Mouse (Mus musculus): ENCODE results near the gene Zwilch. TPM values are rescaled to one million over a fixed set of nuclear protein-coding genes. Genes with fewer than 3 reads are reported as not detected.
A peak's percentile ranks its signal among the peaks of the same experiment; 100 is the strongest.
"Not testable (repeated sequence)": the region's sequence is repeated elsewhere in the genome, so short reads cannot be mapped to it uniquely, and the experiment has no call there.

The Zwilch gene
- 37.7 and 48.5 TPM in 2 replicates for total RNA-seq (2015)
- 134 and 155 TPM in 2 replicates for total RNA-seq (2017)

GRCm38 (mm10) chr9:64172816-64173665 lies at the start of gene Zwilch, which contains the start of gene Rpl4:
TSS of gene Zwilch (minus strand) at chr9:64173104.
TSS of gene Rpl4 (plus strand) at chr9:64173375.
- ATAC-seq (replicated peaks; ENCODE audit: poor library complexity), result peak; percentile 78

GRCm38 (mm10) chr9:64222098-64222497 lies 49.2 kb upstream of the Zwilch start:
- peak; percentile 68 for ATAC-seq (replicated peaks; ENCODE audit: poor library complexity)

GRCm38 (mm10) chr9:64221480-64221879 lies 48.6 kb upstream of the Zwilch start:
- ATAC-seq (replicated peaks; ENCODE audit: poor library complexity), result no peak

GRCm38 (mm10) chr9:64220603-64221002 lies 47.7 kb upstream of the Zwilch start:
- no peak for ATAC-seq (replicated peaks; ENCODE audit: poor library complexity)

GRCm38 (mm10) chr9:64219772-64220420 lies 47.0 kb upstream of the Zwilch start:
- ATAC-seq (replicated peaks; ENCODE audit: poor library complexity), result no peak

DNA sequence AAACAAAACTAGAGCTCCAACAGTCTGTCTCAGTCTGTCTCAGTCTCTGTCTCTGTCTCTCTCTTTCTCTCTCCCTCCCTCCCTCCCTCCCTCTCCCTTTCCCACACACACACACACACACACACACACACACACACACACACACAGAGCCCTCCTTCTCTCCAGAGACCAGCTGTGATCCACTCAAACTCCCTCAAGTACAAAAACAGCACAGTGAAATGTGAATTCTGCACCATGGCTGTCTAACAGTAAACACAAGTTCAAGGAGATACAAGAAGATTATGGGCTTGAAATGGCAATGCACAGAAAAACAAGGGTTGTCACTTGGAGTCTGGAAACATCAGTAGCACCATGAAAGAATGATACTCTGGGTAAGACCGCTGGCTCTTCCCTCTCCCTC lies 46.4 kb upstream of the Zwilch start:
- no peak for ATAC-seq (replicated peaks; ENCODE audit: poor library complexity)

DNA sequence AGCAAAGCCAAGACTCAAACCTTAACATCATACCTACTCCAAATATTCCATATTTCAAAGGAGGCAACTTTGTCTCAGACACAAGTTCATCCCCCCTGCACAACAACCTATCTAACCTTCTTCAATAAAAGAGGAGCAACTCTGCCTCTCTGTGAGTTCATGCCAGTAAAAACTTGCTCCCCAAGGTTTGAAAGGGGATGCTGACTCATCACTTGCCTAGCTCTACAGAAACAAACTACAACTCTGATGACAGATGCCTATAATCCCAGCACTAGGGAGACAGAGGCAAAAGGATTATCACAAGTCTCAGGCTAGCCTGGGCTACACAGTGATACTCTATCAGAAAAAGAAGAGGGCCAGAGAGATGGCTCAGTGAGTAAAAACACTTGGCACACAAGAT lies 45.0 kb upstream of the Zwilch start:
- no peak for ATAC-seq (replicated peaks; ENCODE audit: poor library complexity)

- ATAC-seq (replicated peaks; ENCODE audit: poor library complexity), result peak; percentile 48; the same call in 1 of the 2 replicates
Observed at GRCm38 (mm10) chr9:64216641-64217040, 43.7 kb upstream of the Zwilch start.

- no peak for ATAC-seq (replicated peaks; ENCODE audit: poor library complexity)
Observed at GRCm38 (mm10) chr9:64216090-64216489, 43.2 kb upstream of the Zwilch start.

GRCm38 (mm10) chr9:64214452-64214851 lies 41.5 kb upstream of the Zwilch start:
- ATAC-seq (replicated peaks; ENCODE audit: poor library complexity), result no peak

DNA sequence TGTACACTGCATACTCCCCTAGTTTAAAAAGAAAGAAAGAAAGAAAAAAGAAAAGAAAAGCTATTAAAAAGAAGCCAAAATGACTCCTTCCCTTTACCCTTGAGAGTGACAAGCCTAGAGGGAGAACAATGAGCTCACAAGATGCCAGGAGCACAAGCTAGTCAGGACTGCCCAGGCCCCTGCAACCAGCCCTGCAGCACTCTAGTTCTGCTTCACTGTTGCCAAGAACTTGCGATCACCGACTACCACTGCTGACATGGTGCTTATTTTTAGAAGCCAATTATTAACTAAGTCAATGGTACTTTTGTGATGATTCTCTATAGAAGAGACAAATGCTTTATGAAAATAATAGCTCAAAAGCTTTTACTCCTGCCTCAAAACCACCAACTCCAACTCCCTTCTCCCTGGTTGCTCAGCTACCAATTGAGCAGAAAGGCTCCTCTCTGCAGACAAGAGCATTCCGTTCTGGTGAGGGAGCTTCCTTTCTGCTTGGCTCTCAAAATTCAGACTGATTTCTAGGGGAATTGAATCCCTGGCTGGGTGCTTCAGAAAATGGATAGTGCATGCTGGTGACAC lies 34.7 kb upstream of the Zwilch start:
- ATAC-seq (replicated peaks; ENCODE audit: poor library complexity), result no peak

DNA sequence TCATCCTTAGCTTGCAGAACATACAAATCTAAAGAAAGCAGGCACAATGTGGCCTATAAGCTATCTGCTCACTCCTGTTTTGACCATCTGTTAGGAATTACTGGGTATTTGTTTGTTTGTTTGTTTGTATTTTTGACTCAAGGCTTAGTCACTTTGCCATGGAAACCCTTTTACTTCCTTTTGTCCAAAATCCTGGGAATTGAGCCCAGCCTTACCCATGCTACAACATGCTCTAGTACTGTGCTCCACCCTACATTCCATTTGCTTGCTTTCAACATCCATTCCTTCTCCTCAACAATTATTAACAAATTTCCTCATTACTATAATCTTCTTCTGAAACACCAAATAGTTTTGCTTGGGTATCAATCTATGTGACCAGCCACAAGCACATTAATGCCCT lies 30.0 kb upstream of the Zwilch start:
- no peak for ATAC-seq (replicated peaks; ENCODE audit: poor library complexity)

DNA sequence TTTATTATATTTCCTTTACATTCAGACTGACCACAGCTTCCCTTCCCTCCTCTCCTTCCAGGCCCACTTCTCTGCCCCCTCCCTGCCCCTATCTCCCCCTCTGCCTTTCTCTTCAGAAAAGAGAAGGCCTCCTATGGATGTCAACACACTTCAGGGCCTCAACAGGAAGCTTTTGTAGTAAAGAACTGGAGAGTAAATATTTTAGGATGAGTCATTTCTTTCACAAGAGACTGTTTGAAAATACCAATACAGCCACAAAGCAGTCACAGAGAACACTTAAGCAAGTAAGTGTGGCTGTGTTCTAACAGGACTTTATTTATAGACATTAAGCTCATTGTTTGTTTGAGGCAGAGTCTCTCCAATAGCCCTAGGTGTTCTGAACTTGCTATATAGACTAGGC lies 29.4 kb upstream of the Zwilch start:
- peak; percentile 79 for ATAC-seq (replicated peaks; ENCODE audit: poor library complexity)

DNA sequence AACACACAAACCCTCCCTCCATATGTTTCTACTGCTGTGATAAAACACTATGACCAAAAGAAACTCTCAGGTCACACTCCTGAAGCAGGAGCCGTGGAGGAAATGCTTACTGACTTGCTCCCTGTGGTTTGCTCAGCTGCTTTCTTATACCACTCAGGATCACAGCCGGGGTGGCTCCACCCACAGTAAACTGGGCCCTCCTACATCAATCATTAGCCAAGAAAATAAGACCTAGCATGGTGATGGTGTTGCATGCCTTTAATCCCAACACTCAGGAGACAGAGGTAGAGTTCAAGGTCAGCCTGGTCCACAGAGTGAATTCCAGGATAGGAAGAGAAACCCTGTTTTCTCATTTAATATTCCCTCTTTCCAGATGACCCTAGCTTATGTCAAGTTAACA lies 27.0 kb upstream of the Zwilch start:
- ATAC-seq (replicated peaks; ENCODE audit: poor library complexity), result no peak

GRCm38 (mm10) chr9:64198763-64199418 lies 26.0 kb upstream of the Zwilch start:
- ATAC-seq (replicated peaks; ENCODE audit: poor library complexity), result not testable (repeated sequence)

DNA sequence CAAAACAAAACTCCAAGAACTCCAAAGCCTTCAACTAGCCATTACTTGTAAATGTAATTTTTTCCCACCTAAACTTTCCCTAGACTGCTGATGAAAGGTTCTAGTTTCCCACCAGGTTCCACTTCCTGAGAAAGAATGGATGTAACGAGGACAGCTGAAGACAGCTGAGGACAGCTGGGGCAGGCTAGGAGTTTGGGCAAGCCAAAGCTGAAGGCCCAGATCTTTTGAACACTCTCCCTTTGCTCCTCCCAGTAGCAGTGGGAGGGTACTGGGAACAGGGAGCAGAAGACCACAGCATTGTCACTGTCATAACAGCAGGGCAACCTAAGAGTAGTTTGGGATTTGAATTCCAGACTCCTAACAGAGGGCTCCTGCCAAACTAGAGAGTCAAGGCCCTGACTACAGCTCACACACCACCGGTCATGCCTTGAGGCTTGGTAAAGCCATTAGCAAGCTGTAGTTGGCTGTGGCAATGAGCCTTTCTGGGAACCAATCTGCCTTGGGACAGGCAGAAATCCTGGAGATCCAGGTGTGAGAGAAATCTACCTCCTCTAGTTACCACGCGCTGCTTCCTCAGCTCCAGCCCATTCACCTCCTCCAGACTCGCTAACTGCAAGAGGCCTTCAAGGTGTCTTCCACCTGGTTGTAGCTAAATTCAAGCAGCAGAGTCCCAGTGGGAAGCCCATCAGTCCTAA lies 25.3 kb upstream of the Zwilch start:
- no peak for ATAC-seq (replicated peaks; ENCODE audit: poor library complexity)

GRCm38 (mm10) chr9:64197524-64197923 lies 24.6 kb upstream of the Zwilch start:
- no peak for ATAC-seq (replicated peaks; ENCODE audit: poor library complexity)

- no peak for ATAC-seq (replicated peaks; ENCODE audit: poor library complexity)
Observed at GRCm38 (mm10) chr9:64195554-64195953, 22.6 kb upstream of the Zwilch start.

DNA sequence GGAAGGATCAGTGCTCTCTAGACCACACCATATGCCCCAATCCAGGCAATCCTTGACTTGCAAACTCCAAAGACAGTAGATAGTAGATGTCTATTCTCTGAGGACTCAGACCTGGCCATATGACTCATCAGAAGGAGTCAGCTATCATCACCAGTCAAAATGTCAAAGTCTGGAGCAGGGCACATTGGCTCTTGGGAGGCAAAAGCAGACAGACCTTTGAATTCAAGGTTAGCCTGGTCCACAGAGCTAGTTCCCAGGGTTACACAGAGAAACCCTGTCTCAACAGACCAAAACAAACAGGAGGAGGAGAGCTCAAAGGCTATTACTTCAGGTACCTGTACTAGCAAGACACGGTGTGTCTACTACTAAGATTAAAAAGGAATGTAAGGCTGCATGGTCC lies 21.0 kb upstream of the Zwilch start:
- ATAC-seq (replicated peaks; ENCODE audit: poor library complexity), result no peak

- no peak for ATAC-seq (replicated peaks; ENCODE audit: poor library complexity)
Observed at GRCm38 (mm10) chr9:64184166-64184840, 11.4 kb upstream of the Zwilch start.

Data from megakaryocyte progenitor cell, adult 5-6 weeks (primary cell).